Comparison of ENCODE assay signal across 9 mouse cellular contexts in genomic region chr11:113863408-113863807, GRCm38 (mm10).
DNase-seq lines count a peak whose midpoint lies in the region; ATAC-seq and TF ChIP-seq lines count a peak whose summit lies in the region.
"Had no signal": no experiment of that assay in that cellular context is flagged by ENCODE, and none has a peak within 500 bp of the region (broad histone marks: within the 10 kb centered on the region; RNA-seq: fewer than 3 reads in every experiment).

No protein-coding gene starts in this region.

- H3K27me3 ChIP-seq in midbrain, postnatal 0 days (ENCODE audit: insufficient read depth, low read length), result no peaks in the 10 kb centered on the region

- intact Hi-C loops in left cerebral cortex, postnatal 10 days (cut with DNase I), result no loop called here

- no peak for TF ChIP-seq POLR2A in lung, adult 2 months (IDR thresholded peaks at IDR 0.05; ENCODE audit: borderline replicate concordance, extremely low read depth, low read depth, low read length)

- DNase-seq in cerebellum, postnatal 10 days, result peak; percentile 45 to 58
- DNase-seq in cerebellum, adult 11-12 months, result no peak
- no peak for DNase-seq in lung, adult 2 months
- no peak for DNase-seq in lung, postnatal 36 days
- peak; percentile 17 for DNase-seq in c-Kit-positive CD71-negative TER-119-negative erythroid progenitor cells, embryonic 14.5 days (ENCODE audit: low read depth)
- DNase-seq in midbrain, postnatal 0 days (ENCODE audit: low spot score), result no peak
- no peak for DNase-seq in urinary bladder, postnatal 4 days (ENCODE audit: low spot score in 2 of 2)
- DNase-seq in left cerebral cortex, postnatal 10 days (ENCODE audit: extremely low spot score in 1 of 2, low spot score in 2 of 2), result no peak

- 75% methylated on average over 5 of the region's 5 CpGs for WGBS in lung, adult 2 months
- 81% methylated on average over 5 of the region's 5 CpGs for WGBS in midbrain, postnatal 0 days

- no peak overlapping the region for H3K4me3 ChIP-seq in lung, adult 2 months (replicated peaks; ENCODE audit: extremely low read depth, low read depth, low read length)
- H3K4me3 ChIP-seq in midbrain, postnatal 0 days (ENCODE audit: low read depth, low read length), result no peak overlapping the region

- H3K4me2 ChIP-seq in midbrain, postnatal 0 days (ENCODE audit: low read depth, low read length, poor library complexity, severe bottlenecking), result no peak overlapping the region

- no peaks in the 10 kb centered on the region for H3K36me3 ChIP-seq in midbrain, postnatal 0 days (ENCODE audit: insufficient read depth, low read length)

- no peak overlapping the region for H3K9ac ChIP-seq in midbrain, postnatal 0 days (replicated peaks; ENCODE audit: low read length, poor library complexity, severe bottlenecking)

- H3K27ac ChIP-seq in midbrain, postnatal 0 days (ENCODE audit: low read depth, low read length), result no peak overlapping the region

- no peaks in the 10 kb centered on the region for H3K9me3 ChIP-seq in midbrain, postnatal 0 days (ENCODE audit: low read length)

- peak; percentile 57 for TF ChIP-seq CTCF in lung, adult 2 months (IDR thresholded peaks at IDR 0.05; ENCODE audit: insufficient read depth, low read length)
- TF ChIP-seq CTCF in midbrain, postnatal 0 days (IDR thresholded peaks at IDR 0.05), result peak; percentile 73

- ATAC-seq in midbrain, postnatal 0 days (ENCODE audit: low FRiP score), result no peak
- ATAC-seq: Patski had no signal

- H3K4me1 ChIP-seq in lung, adult 2 months (ENCODE audit: control insufficient read depth, insufficient read depth, low read length), result no peaks in the 10 kb centered on the region
- no peaks in the 10 kb centered on the region for H3K4me1 ChIP-seq in midbrain, postnatal 0 days (ENCODE audit: insufficient read depth, low read length)

Comparison
In these comparisons a context has a peak if more than half of its experiments do, and no peak if none do; other contexts are left out.
1. DNase-seq: peak in cerebellum, postnatal 10 days (2 of 2) and c-Kit-positive CD71-negative TER-119-negative erythroid progenitor cells, embryonic 14.5 days (single experiment); none in cerebellum, adult 11-12 months (single experiment), lung, adult 2 months (single experiment), lung, postnatal 36 days (single experiment), midbrain, postnatal 0 days (single experiment), urinary bladder, postnatal 4 days (0 of 2) and left cerebral cortex, postnatal 10 days (0 of 2).